Mouse (Mus musculus): ENCODE results near the gene Sdk1.

Sdk1 gene

DNA sequence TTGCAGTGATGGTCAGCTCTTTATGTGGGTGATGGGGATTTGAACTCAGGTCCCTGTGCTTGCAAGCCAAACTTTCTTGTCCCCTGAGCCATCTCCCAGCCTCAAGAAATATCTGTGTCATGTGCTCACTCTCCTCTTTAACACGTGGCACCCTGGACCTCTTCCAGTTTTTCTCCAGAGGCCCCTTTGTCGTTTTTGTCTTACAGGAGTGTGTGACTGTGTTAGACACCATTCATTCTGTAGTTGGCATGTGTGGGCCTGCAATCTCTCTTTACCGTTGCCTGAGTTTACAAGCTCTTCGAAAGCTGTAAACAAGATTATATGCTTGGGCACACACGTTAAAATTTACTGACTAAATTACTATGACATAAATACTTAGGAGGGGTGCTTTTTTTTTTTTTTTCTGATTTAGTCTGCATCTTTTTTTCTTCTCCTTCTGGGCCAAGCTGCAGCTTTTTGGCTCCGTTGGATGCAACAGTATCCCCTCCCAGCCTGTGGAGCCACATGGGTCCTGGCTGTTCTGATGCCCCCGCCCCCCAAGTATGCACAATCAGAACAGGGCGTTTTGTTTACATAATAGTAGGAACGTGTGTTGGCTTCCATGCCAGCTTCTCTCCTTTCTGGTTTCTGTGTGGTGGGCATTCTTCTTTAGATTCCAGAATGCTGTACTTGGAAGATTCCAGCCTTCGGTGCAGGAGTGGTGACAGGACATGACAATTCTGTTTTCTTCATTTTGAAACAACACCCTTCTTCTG, 527.6 kb downstream of the Sdk1 start:
- DNase-seq (ENCODE audit: low spot score in 2 of 2), result peak; percentile 20 to 43

GRCm38 (mm10) chr5:141771516-141771915, 530.2 kb downstream of the Sdk1 start:
- DNase-seq (ENCODE audit: low spot score in 2 of 2), result peak; percentile 40 to 41

GRCm38 (mm10) chr5:141778231-141778630, 536.9 kb downstream of the Sdk1 start:
- DNase-seq (ENCODE audit: low spot score in 2 of 2), result no peak

DNA sequence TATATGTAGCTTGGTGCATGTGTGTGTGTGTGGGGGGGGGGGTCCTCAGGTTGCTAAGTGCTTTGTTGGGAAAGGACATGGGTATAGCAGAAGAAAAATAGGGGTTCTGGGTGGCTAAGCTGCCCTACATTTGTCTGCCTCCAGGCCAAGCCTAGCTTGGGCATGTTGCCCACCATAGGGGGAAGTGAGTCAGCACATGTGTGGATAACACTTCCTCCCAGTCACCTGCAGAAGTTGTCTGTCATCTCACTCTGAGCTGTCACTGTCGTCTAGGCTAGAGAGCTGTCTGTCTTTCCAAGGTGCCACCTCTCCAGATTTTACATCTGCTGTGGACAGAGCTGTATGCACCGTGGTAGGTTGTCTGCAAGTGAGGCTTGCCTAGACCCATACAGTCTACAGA, 539.9 kb downstream of the Sdk1 start:
- no peak for DNase-seq (ENCODE audit: low spot score in 2 of 2)

- DNase-seq (ENCODE audit: low spot score in 2 of 2), result no peak
Observed at GRCm38 (mm10) chr5:141782330-141782729, 541.0 kb downstream of the Sdk1 start.

GRCm38 (mm10) chr5:141783516-141783915, 542.2 kb downstream of the Sdk1 start:
- no peak for DNase-seq (ENCODE audit: low spot score in 2 of 2)

GRCm38 (mm10) chr5:141793926-141794325, 552.6 kb downstream of the Sdk1 start:
- DNase-seq (ENCODE audit: low spot score in 2 of 2), result no peak

GRCm38 (mm10) chr5:141823823-141824330, 582.6 kb downstream of the Sdk1 start:
- DNase-seq (ENCODE audit: low spot score in 2 of 2), result no peak

GRCm38 (mm10) chr5:141824739-141825379, 583.6 kb downstream of the Sdk1 start:
- DNase-seq (ENCODE audit: low spot score in 2 of 2), result no peak

DNA sequence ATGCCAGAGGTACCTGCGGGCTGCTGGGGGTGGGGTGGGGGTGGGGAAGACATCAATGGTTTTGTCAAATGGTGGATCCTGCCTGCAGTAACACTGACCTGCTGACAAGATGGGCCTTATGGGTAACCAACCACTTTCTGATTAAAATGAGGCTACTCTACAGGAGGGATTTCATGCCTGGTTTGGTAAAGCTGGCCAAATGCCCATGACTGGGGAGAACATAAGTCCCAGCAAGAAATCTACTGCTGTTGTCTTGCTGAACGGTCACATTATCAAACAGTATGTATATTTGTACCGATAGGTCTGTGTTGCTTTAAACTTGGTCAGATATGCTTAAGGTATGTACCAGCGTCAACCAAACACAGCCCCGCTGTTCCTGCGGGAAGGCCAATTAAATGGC, 594.3 kb downstream of the Sdk1 start:
- DNase-seq (ENCODE audit: low spot score in 2 of 2), result no peak

DNA sequence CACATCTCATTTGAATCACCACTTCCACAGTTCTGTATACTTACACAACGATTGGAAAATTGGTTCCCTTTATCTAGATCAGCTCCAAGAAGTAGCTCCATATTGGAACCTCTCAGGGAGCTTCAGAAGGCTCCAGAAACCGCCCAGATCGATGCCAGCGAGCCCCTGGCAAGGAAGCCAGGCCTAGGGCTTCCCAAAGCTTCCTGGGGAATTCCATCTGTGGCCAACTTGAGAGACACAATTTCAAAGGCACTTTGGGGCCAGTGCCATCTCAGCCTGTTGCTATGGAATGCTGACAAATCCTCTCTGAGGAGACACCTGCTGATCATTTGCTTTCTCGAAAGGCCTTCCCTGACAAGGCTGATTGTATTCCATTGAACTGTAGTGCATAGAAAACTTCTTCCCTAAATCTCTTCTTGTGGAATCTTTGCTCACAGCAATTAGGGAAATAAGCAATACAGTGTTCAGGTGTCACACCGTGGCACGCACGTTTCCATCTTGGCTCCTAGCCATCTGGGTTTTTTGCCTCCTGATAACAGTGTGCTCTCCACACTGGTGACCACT, 595.7 kb downstream of the Sdk1 start:
- DNase-seq (ENCODE audit: low spot score in 2 of 2), result no peak

DNA sequence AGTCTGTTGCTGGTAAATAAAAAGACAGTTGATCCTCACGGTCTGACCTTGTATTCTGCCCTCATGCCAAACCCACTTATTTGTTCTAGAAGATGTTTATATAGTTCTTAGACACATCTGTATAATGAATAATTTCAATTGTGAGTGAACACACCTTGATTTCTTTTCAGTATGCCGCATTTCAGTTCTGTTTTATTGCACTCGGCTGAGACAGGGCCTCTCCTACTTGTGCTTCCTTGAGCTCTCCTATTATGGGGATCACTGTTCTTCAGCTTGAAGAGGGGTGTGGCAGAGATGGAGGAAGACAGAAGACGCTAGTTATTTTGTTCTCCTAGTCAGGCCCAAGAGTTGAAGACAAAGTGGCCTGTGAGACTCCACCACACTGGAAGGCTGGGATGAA, 603.4 kb downstream of the Sdk1 start:
- DNase-seq (ENCODE audit: low spot score in 2 of 2), result no peak

DNA sequence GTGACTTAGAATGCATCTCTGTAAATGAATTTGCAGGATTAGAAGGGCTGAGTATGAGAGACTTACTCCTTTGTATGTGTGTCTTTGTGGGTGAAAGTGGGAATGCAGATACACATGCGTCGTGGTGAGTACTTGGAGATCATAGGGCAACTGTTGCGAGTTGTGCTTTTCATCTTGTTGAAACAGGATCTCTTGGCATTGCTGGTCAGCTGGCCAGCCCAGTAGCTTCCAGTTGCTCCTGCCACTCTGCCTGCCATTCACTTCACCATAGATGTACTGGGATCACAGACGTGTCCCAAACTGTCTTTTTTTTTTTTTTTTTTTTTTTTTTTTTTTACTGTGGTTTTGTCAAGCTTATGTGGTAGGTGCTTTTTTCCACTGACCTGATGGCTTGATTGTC, 606.4 kb downstream of the Sdk1 start:
- no peak for DNase-seq (ENCODE audit: low spot score in 2 of 2)

DNA sequence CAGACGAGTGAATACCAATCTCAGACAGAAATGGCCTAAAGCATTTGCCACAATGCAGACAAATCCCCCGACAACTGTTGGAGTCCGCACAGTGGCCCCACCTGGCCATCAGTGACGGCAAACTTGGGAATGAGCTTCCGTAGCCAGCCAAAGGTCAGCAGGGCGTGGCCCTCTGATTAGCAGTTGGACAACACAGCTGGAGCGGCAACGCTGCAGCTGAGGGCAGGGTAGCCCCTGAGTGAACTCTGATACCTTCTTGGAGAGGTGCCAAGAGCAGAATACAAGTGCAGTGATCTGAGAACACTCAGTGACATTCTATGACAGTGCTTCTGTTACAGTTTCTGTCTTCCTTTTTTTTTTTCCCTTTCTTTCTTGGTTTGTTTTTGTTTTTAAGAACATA, 610.9 kb downstream of the Sdk1 start:
- no peak for DNase-seq (ENCODE audit: low spot score in 2 of 2)

DNA sequence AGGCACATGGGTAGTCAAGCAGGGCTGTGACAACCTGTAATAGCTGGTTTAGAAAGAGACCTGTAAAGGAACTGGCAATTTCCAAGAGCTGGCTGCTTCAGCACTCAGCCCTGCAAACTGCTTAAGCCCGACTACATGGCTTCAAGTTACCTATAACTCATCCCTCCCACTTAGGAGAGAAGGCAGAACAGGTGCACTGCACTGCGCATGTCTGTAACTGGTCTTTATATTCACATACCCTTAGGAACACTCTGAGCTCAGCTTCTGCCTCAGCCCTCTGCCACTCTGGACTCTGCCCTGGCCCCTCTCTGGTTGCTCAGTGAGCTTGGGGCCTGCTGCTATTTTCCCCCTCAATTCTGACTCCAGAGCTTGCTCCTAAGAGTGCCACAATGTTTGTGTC, 615.2 kb downstream of the Sdk1 start:
- no peak for DNase-seq (ENCODE audit: low spot score in 2 of 2)

DNA sequence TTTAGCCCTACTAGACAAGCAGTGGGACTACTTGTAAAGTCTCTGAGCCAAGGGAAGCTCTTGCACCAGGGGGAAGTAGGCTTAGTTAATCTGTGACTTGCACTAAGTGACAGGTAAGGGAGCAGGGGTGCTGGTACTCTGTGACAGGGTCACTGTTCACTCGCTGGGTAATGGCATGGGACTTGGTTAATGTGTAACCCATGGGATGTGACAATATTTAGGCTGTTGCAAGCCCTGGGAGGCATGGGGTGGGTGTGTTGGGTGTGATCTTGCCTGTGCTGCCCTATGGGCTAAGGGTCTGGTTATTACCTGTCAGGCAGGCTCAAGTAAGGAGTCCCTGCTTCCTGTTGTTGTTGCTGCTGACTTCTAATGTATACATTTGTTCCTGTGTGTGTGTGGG, 616.5 kb downstream of the Sdk1 start:
- no peak for DNase-seq (ENCODE audit: low spot score in 2 of 2)

DNA sequence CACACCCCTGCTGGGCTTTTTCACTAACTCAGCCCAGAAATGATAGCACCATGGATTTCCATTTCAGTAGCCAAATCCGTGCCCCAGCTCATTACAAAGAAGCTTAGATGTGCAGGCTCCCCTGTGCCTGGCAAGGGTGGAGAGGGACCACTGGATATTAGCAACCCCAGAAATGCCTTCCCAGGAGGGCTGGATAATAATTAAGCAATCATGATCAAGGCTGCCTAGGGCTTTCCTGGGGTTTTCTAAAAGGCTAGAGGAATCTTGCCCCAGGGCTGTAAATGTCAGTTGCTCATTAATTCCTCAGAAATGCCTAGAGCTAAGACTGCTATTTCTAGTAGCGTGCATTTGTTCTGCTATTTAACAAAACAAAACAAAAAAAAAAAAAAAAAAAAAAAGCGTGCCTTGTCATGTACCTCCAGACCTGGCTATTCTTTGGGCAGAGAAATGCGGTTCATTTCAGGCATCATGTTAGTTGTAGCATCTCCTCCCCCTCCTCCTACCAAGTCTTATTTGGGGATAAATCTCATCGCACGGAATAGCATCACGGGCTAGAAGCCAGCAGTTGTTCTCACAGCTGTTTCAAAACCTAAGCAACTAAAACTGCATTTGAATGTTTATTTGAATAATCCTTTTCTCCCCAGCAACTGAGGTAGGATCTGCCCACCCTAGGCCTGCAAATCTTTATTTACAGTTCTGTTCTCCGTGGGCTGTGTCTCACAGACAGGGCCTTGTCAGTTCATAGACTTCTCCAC, 617.3 kb downstream of the Sdk1 start:
- DNase-seq (ENCODE audit: low spot score in 2 of 2), result no peak

- DNase-seq (ENCODE audit: low spot score in 2 of 2), result no peak
Observed at GRCm38 (mm10) chr5:141866042-141866441, 624.8 kb downstream of the Sdk1 start.

DNA sequence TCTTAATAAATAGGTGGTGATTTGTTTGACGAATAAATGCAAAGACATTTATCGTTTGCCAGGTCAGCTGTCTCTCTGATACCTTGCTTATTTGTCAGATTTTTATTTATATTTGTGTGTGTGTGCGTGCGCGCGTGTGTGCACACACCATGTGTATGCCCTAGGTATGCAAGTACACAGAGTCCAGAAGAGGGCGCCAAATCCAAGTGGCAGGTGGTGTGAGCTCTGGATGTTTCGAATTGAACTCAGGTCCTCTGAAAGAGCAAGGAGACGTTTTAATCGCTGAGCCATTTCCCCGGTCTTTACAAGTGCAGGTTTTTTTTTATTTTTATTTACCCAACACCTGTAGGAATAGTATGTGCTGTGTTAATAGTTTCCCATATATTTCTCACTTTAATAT, 632.5 kb downstream of the Sdk1 start:
- DNase-seq (ENCODE audit: low spot score in 2 of 2), result no peak

DNA sequence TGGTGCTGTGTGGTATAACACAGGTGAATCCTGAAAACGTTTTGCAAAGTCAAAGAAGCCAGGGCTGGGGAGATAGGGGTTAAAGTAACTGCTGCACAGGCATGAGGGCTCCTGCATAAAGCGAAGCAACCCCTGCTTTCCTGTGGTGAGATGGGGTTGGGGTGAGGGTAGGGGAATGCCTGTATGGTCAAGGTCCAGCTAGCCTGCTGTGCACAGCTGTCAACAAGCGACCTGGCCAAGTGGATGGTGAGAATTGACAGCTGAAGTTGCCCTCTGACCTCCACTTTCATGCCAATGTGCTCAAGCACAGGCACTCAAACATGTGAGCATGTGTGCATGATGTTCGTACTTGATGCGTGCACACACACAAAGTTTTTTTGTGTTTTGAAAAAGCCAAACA, 639.4 kb downstream of the Sdk1 start:
- DNase-seq (ENCODE audit: low spot score in 2 of 2), result no peak

GRCm38 (mm10) chr5:141884111-141884647, 642.9 kb downstream of the Sdk1 start:
- DNase-seq (ENCODE audit: low spot score in 2 of 2), result no peak

- DNase-seq (ENCODE audit: low spot score in 2 of 2), result no peak
Observed at GRCm38 (mm10) chr5:141886006-141886405, 644.7 kb downstream of the Sdk1 start.

Data from urinary bladder, postnatal 36 days (tissue).